Mouse (Mus musculus) stomach, postnatal 0 days (tissue): ENCODE results near the gene Usp2.

ENCODE experiments used
- CTCF ChIP-seq: IDR thresholded peaks from 2 replicates; pipeline ENCODE4 v1.5.1; 2016; ENCODE audit warnings: antibody characterized with exemption, low read depth, mild to moderate bottlenecking, moderate library complexity
- EP300 ChIP-seq: optimal IDR thresholded peaks from 2 replicates; pipeline ENCODE3; 2016; ENCODE audit warnings: antibody characterized with exemption

GRCm38 (mm10) chr9:44020001-44020400 is 46.8 kb upstream of the Usp2 start:
- TF ChIP-seq EP300 (no peak), CTCF (no peak)
